Mouse (Mus musculus): ENCODE results near the gene Dhdds. TPM values are rescaled to one million over a fixed set of nuclear protein-coding genes. Genes with fewer than 3 reads are reported as not detected.

The Dhdds gene
- total and polyA plus RNA-seq, 3 experiments: 15.9 to 37.7 TPM; not detected in 1

GRCm38 (mm10) chr4:133978021-133978711 lies 22.6 kb downstream of the Dhdds start:
- Histone ChIP-seq H3K27ac (ENCODE audit: control insufficient read depth, low read depth, low read length) (no peak overlapping the region), H3K4me3 (ENCODE audit: control insufficient read depth in 1 of 2, insufficient read depth in 1 of 2, low read depth in 2 of 2, low read length in 2 of 2) (no peak overlapping the region), H3K36me3 (ENCODE audit: control insufficient read depth in 1 of 2, insufficient read depth in 2 of 2, low read length in 2 of 2) (no peaks in the 10 kb centered on the region), H3K4me1 (ENCODE audit: control insufficient read depth in 1 of 2, insufficient read depth in 2 of 2, low read length in 2 of 2) (no peaks in the 10 kb centered on the region), H3K9me3 (replicated peaks; ENCODE audit: insufficient read depth, low read length) (no peaks in the 10 kb centered on the region), H3K9ac (ENCODE audit: control insufficient read depth, low read depth, low read length, poor library complexity, severe bottlenecking) (no peak overlapping the region), H3K79me2 (ENCODE audit: control insufficient read depth, insufficient read depth, low read length, poor library complexity) (no peaks in the 10 kb centered on the region), H3K27me3 (ENCODE audit: control insufficient read depth in 1 of 2, insufficient read depth in 2 of 2, low read length in 2 of 2) (no peaks in the 10 kb centered on the region)
- no peak for TF ChIP-seq KAT2A (conservative IDR thresholded peaks at IDR 0.05; ENCODE audit: low read depth, low read length)
- no peak for TF ChIP-seq MXI1 (IDR thresholded peaks at IDR 0.05; ENCODE audit: low read depth, low read length)
- TF ChIP-seq NELFE (IDR thresholded peaks at IDR 0.05; ENCODE audit: low read depth, low read length): no peak
- TF ChIP-seq TCF12 (IDR thresholded peaks at IDR 0.05; ENCODE audit: low read depth, low read length): no peak
- TF ChIP-seq RAD21 (IDR thresholded peaks at IDR 0.05; ENCODE audit: low read depth, low read length): no peak
- no peak for DNase-seq (ENCODE audit: low read depth, low spot score)

GRCm38 (mm10) chr4:133971741-133972140 lies 29.0 kb downstream of the Dhdds start:
- Histone ChIP-seq H3K79me2 (ENCODE audit: control insufficient read depth, insufficient read depth, low read length, poor library complexity) (peaks cover 6% of the 10 kb centered on the region), H3K27ac (ENCODE audit: control insufficient read depth, low read depth, low read length) (no peak overlapping the region), H3K27me3 (ENCODE audit: control insufficient read depth in 1 of 2, insufficient read depth in 2 of 2, low read length in 2 of 2) (no peaks in the 10 kb centered on the region), H3K4me1 (ENCODE audit: control insufficient read depth in 1 of 2, insufficient read depth in 2 of 2, low read length in 2 of 2) (peaks cover 0 to 1% of the 10 kb centered on the region in 2 experiments; a peak in 1 of 4 replicates), H3K4me3 (ENCODE audit: control insufficient read depth in 1 of 2, insufficient read depth in 1 of 2, low read depth in 2 of 2, low read length in 2 of 2) (no peak overlapping the region), H3K9ac (ENCODE audit: control insufficient read depth, low read depth, low read length, poor library complexity, severe bottlenecking) (no peak overlapping the region), H3K9me3 (replicated peaks; ENCODE audit: insufficient read depth, low read length) (no peaks in the 10 kb centered on the region), H3K36me3 (ENCODE audit: control insufficient read depth in 1 of 2, insufficient read depth in 2 of 2, low read length in 2 of 2) (0 out of 4 replicates have a peak, but pooled peaks cover 0 to under 1% of the 10 kb centered on the region in 2 experiments)
- DNase-seq (ENCODE audit: low read depth, low spot score): no peak
- no peak for TF ChIP-seq ETS1 (IDR thresholded peaks at IDR 0.05; ENCODE audit: low read depth, low read length)
- TF ChIP-seq POLR2AphosphoS5 (IDR thresholded peaks at IDR 0.05; ENCODE audit: borderline replicate concordance, low read depth, low read length): no peak
- TF ChIP-seq NRF1 (IDR thresholded peaks at IDR 0.05; ENCODE audit: insufficient read depth, low read depth, low read length, poor library complexity, severe bottlenecking): no peak
- no peak for TF ChIP-seq GABPA (IDR thresholded peaks at IDR 0.05; ENCODE audit: low read depth, low read length)
- no peak for TF ChIP-seq BHLHE40 (IDR thresholded peaks at IDR 0.05; ENCODE audit: borderline replicate concordance, low read depth, low read length)
- TF ChIP-seq RCOR1 (IDR thresholded peaks at IDR 0.05; ENCODE audit: low read depth, low read length): no peak
- TF ChIP-seq MXI1 (IDR thresholded peaks at IDR 0.05; ENCODE audit: low read depth, low read length): no peak
- no peak for TF ChIP-seq ZC3H11A (IDR thresholded peaks at IDR 0.05; ENCODE audit: low read depth, low read length)
- no peak for TF ChIP-seq HCFC1 (IDR thresholded peaks at IDR 0.05; ENCODE audit: low read depth, low read length)

GRCm38 (mm10) chr4:133970876-133971275 lies 29.8 kb downstream of the Dhdds start:
- Histone ChIP-seq H3K9ac (ENCODE audit: control insufficient read depth, low read depth, low read length, poor library complexity, severe bottlenecking) (no peak overlapping the region), H3K27me3 (ENCODE audit: control insufficient read depth in 1 of 2, insufficient read depth in 2 of 2, low read length in 2 of 2) (no peaks in the 10 kb centered on the region), H3K4me1 (ENCODE audit: control insufficient read depth in 1 of 2, insufficient read depth in 2 of 2, low read length in 2 of 2) (peaks cover 0 to 8% of the 10 kb centered on the region in 2 experiments; a peak in 1 of 4 replicates), H3K9me3 (replicated peaks; ENCODE audit: insufficient read depth, low read length) (no peaks in the 10 kb centered on the region), H3K36me3 (ENCODE audit: control insufficient read depth in 1 of 2, insufficient read depth in 2 of 2, low read length in 2 of 2) (peaks cover 3 to 9% of the 10 kb centered on the region in 2 experiments; a peak in 3 of 4 replicates), H3K4me3 (ENCODE audit: control insufficient read depth in 1 of 2, insufficient read depth in 1 of 2, low read depth in 2 of 2, low read length in 2 of 2) (no peak overlapping the region), H3K79me2 (ENCODE audit: control insufficient read depth, insufficient read depth, low read length, poor library complexity) (peaks cover 11% of the 10 kb centered on the region), H3K27ac (ENCODE audit: control insufficient read depth, low read depth, low read length) (no peak overlapping the region)
- no peak for DNase-seq (ENCODE audit: low read depth, low spot score)
- no peak for TF ChIP-seq POLR2AphosphoS5 (IDR thresholded peaks at IDR 0.05; ENCODE audit: borderline replicate concordance, low read depth, low read length)
- no peak for TF ChIP-seq RAD21 (IDR thresholded peaks at IDR 0.05; ENCODE audit: low read depth, low read length)
- no peak for TF ChIP-seq NELFE (IDR thresholded peaks at IDR 0.05; ENCODE audit: low read depth, low read length)
- no peak for TF ChIP-seq MXI1 (IDR thresholded peaks at IDR 0.05; ENCODE audit: low read depth, low read length)
- no peak for TF ChIP-seq TBP (IDR thresholded peaks at IDR 0.05; ENCODE audit: low read depth, low read length)
- TF ChIP-seq BHLHE40 (IDR thresholded peaks at IDR 0.05; ENCODE audit: borderline replicate concordance, low read depth, low read length): no peak
- TF ChIP-seq ZC3H11A (IDR thresholded peaks at IDR 0.05; ENCODE audit: low read depth, low read length): no peak
- no peak for TF ChIP-seq SIN3A (IDR thresholded peaks at IDR 0.05; ENCODE audit: low read length)
- TF ChIP-seq HCFC1 (IDR thresholded peaks at IDR 0.05; ENCODE audit: low read depth, low read length): no peak
- TF ChIP-seq TAL1 (IDR thresholded peaks at IDR 0.05; ENCODE audit: low read length): no peak
- no peak for TF ChIP-seq MYB (IDR thresholded peaks at IDR 0.05; ENCODE audit: low read depth, low read length)
- TF ChIP-seq JUND (IDR thresholded peaks at IDR 0.05; ENCODE audit: low read depth, low read length): no peak
- TF ChIP-seq RCOR1 (IDR thresholded peaks at IDR 0.05; ENCODE audit: low read depth, low read length): no peak
- no peak for TF ChIP-seq ZMIZ1 (IDR thresholded peaks at IDR 0.05; ENCODE audit: low read depth, low read length)
- no peak for TF ChIP-seq ELF1 (IDR thresholded peaks at IDR 0.05; ENCODE audit: low read depth, low read length)
- no peak for TF ChIP-seq MAZ (IDR thresholded peaks at IDR 0.05; ENCODE audit: low read depth, low read length)
- TF ChIP-seq MAX (IDR thresholded peaks at IDR 0.05; ENCODE audit: low read length): no peak
